Mouse (Mus musculus) heart, embryonic 14.5 days (tissue): ENCODE results near the gene Agbl4. TPM values are rescaled to one million over a fixed set of nuclear protein-coding genes. Genes with fewer than 3 reads are reported as not detected.

ENCODE experiments used
- ATAC-seq: fragments of 200-750 bp; cut with Nextera tagmentation; 2 replicates; pipeline ENCODE4 v1.8.0; 2017; ENCODE audit warnings: low read depth, moderate TSS enrichment; ENCODE audit not compliant: insufficient number of reproducible peaks, insufficient read depth, low FRiP score
- H3K27ac ChIP-seq, 2 experiments: fragments of 200-500 bp in 1 of 2; fragments of 300-500 bp in 1 of 2; sonication (generic) in 1 of 2; replicated peaks in 1 of 2; 2 replicates each; pipeline ENCODE4 v1.5.1; 2012 to 2014; ENCODE audit warnings: low read depth in 2 of 2, low read length in 2 of 2, control low read depth in 1 of 2, mild to moderate bottlenecking in 1 of 2, mixed read lengths in 1 of 2; ENCODE audit not compliant: control insufficient read depth in 1 of 2, insufficient read depth in 1 of 2
- H3K27me3 ChIP-seq: fragments of 300-500 bp; sonication (generic); 2 replicates; pipeline ENCODE4 v1.6.1; 2014; ENCODE audit warnings: mild to moderate bottlenecking, low read length, control low read depth; ENCODE audit not compliant: control insufficient read depth, insufficient read depth
- H3K36me3 ChIP-seq: fragments of 300-500 bp; sonication (generic); 2 replicates; pipeline ENCODE4 v1.6.1; 2014; ENCODE audit warnings: mild to moderate bottlenecking, control low read depth, low read length, mixed read lengths; ENCODE audit not compliant: control insufficient read depth, insufficient read depth
- H3K4me1 ChIP-seq, 2 experiments: fragments of 200-500 bp in 1 of 2; fragments of 300-500 bp in 1 of 2; sonication (generic) in 1 of 2; 2 replicates each; pipeline ENCODE4 v1.6.1; 2012 to 2014; ENCODE audit warnings: low read length in 2 of 2, control low read depth in 1 of 2, mixed read lengths in 1 of 2; ENCODE audit not compliant: control insufficient read depth in 2 of 2, insufficient read depth in 2 of 2
- H3K4me2 ChIP-seq: fragments of 300-500 bp; sonication (generic); 2 replicates; pipeline ENCODE4 v1.6.1; 2014; ENCODE audit warnings: mild to moderate bottlenecking, low read length
- H3K4me3 ChIP-seq, 2 experiments: fragments of 200-500 bp in 1 of 2; fragments of 300-500 bp in 1 of 2; sonication (generic) in 1 of 2; 2 replicates each; pipeline ENCODE4 v1.5.1; 2012 to 2014; ENCODE audit warnings: low read length in 2 of 2, mild to moderate bottlenecking in 2 of 2, control low read depth in 1 of 2, low read depth in 1 of 2, moderate library complexity in 1 of 2; ENCODE audit not compliant: control insufficient read depth in 1 of 2, insufficient read depth in 1 of 2
- H3K9ac ChIP-seq: fragments of 300-500 bp; sonication (generic); 2 replicates; pipeline ENCODE4 v1.6.1; 2014; ENCODE audit warnings: mild to moderate bottlenecking, low read length
- H3K9me3 ChIP-seq: fragments of 300-500 bp; sonication (generic); 2 replicates; pipeline ENCODE4 v1.6.1; 2016; ENCODE audit warnings: low read length, control low read depth; ENCODE audit not compliant: control insufficient read depth
- WGBS: fragments of 180-500 bp; shearing (Covaris S2); extraction: QIAGEN DNeasy Blood & Tissue Kit; methylation state at CpG from one replicate; pipeline ENCODE4 v1.1.7; 2014; 5-methylcytosine and 5-hydroxymethylcytosine counted together
- polyA plus RNA-seq: library from polyadenylated mRNA; unstranded; fragments of >200 nt; fragmentation: Nextera tagmentation; extraction: Ambion mirVana; gene quantifications from 2 replicates; pipeline ENCODE4 v1.2.1, GENCODE M21; 2014

The Agbl4 gene
- polyA plus RNA-seq, 1 experiment from 2014 or later: 1.1 TPM

GRCm38 (mm10) chr4:111477507-111477906 is 1080.0 kb downstream of the Agbl4 start:
- Histone ChIP-seq H3K9ac (no peak overlapping the region), H3K4me3 (no peak overlapping the region), H3K9me3 (no peaks in the 10 kb centered on the region), H3K36me3 (no peaks in the 10 kb centered on the region), H3K4me1 (peaks cover 3 to 9% of the 10 kb centered on the region in 2 experiments; a peak in 3 of 4 replicates), H3K4me2 (no peak overlapping the region), H3K27ac (no peak overlapping the region), H3K27me3 (no peaks in the 10 kb centered on the region)
- 38% methylated on average over 4 of the region's 4 CpGs for WGBS
- ATAC-seq: no peak

GRCm38 (mm10) chr4:111483499-111483898 is 1086.0 kb downstream of the Agbl4 start:
- H3K4me1 ChIP-seq: peaks cover 2% of the 10 kb centered on the region in 2 experiments; a peak in 2 of 4 replicates
- no peak for ATAC-seq
- 51% methylated on average over 5 of the region's 5 CpGs for WGBS

GRCm38 (mm10) chr4:111485189-111485588 is 1087.7 kb downstream of the Agbl4 start:
- H3K4me1 ChIP-seq: peaks cover 2% of the 10 kb centered on the region in 2 experiments; a peak in 2 of 4 replicates
- no peak overlapping the region for H3K9ac ChIP-seq
- no peak overlapping the region for H3K4me3 ChIP-seq
- no peak overlapping the region for H3K27ac ChIP-seq
- WGBS: 59% methylated on average over 5 of the region's 5 CpGs
- H3K9me3 ChIP-seq: no peaks in the 10 kb centered on the region
- H3K36me3 ChIP-seq: no peaks in the 10 kb centered on the region
- H3K4me2 ChIP-seq: no peak overlapping the region
- no peaks in the 10 kb centered on the region for H3K27me3 ChIP-seq
- 0 out of 2 replicates have a peak, but pooled peaks have one; percentile 37 for ATAC-seq

More at GRCm38 (mm10) chr4:111483499-111483898, 1086.0 kb downstream of the Agbl4 start:
- no peak overlapping the region for H3K4me2 ChIP-seq
- H3K9ac ChIP-seq: no peak overlapping the region
- H3K4me3 ChIP-seq: no peak overlapping the region
- H3K27me3 ChIP-seq: no peaks in the 10 kb centered on the region
- no peaks in the 10 kb centered on the region for H3K36me3 ChIP-seq
- H3K9me3 ChIP-seq: no peaks in the 10 kb centered on the region
- H3K27ac ChIP-seq: no peak overlapping the region

- Histone ChIP-seq H3K9ac (no peak overlapping the region), H3K4me3 (no peak overlapping the region), H3K4me2 (no peak overlapping the region), H3K4me1 (peaks cover 2% of the 10 kb centered on the region in 2 experiments; a peak in 2 of 4 replicates), H3K27ac (no peak overlapping the region), H3K27me3 (no peaks in the 10 kb centered on the region), H3K9me3 (no peaks in the 10 kb centered on the region), H3K36me3 (no peaks in the 10 kb centered on the region)
- WGBS: 69% methylated on average over 5 of the region's 5 CpGs
- ATAC-seq: no peak
Observed at GRCm38 (mm10) chr4:111486187-111486586, 1088.7 kb downstream of the Agbl4 start.

- H3K4me1 ChIP-seq: peaks cover 2% of the 10 kb centered on the region in 2 experiments; a peak in 2 of 4 replicates
- WGBS: 70% methylated on average over 4 of the region's 4 CpGs
Observed at GRCm38 (mm10) chr4:111487233-111487843, 1089.9 kb downstream of the Agbl4 start.

GRCm38 (mm10) chr4:111493750-111494404 is 1096.4 kb downstream of the Agbl4 start:
- Histone ChIP-seq H3K4me1 (no peaks in the 10 kb centered on the region), H3K4me2 (no peak overlapping the region), H3K4me3 (no peak overlapping the region), H3K36me3 (no peaks in the 10 kb centered on the region), H3K9me3 (no peaks in the 10 kb centered on the region), H3K9ac (no peak overlapping the region), H3K27me3 (no peaks in the 10 kb centered on the region), H3K27ac (no peak overlapping the region)
- no peak for ATAC-seq
- 52% methylated on average over 5 of the region's 5 CpGs for WGBS

More at GRCm38 (mm10) chr4:111487233-111487843, 1089.9 kb downstream of the Agbl4 start:
- Histone ChIP-seq H3K27ac (no peak overlapping the region), H3K4me2 (no peak overlapping the region), H3K4me3 (no peak overlapping the region), H3K9ac (no peak overlapping the region), H3K36me3 (no peaks in the 10 kb centered on the region), H3K27me3 (no peaks in the 10 kb centered on the region), H3K9me3 (no peaks in the 10 kb centered on the region)
- ATAC-seq: no peak

- no peak; the same call in 1 of the 2 replicates for ATAC-seq
- 3% methylated on average over 2 of the region's 2 CpGs for WGBS
- Histone ChIP-seq H3K4me1 (no peaks in the 10 kb centered on the region), H3K27me3 (no peaks in the 10 kb centered on the region), H3K4me3 (no peak overlapping the region), H3K36me3 (no peaks in the 10 kb centered on the region), H3K9me3 (no peaks in the 10 kb centered on the region), H3K4me2 (no peak overlapping the region), H3K9ac (no peak overlapping the region), H3K27ac (no peak overlapping the region)
Observed at GRCm38 (mm10) chr4:111495949-111496348, 1098.5 kb downstream of the Agbl4 start.
